Mouse (Mus musculus): ENCODE data around the gene Usp40. TPM values are rescaled to one million over a fixed set of nuclear protein-coding genes. Genes with fewer than 3 reads are reported as not detected.
A peak's percentile ranks its signal among the peaks of the same experiment; 100 is the strongest.

The Usp40 gene
- polyA plus RNA-seq, 2 experiments from 2014 or later = 17.2 to 20.1 TPM

- no peak for ATAC-seq
Observed at GRCm38 (mm10) chr1:87941765-87942164, 66.6 kb downstream of the Usp40 start.

DNA sequence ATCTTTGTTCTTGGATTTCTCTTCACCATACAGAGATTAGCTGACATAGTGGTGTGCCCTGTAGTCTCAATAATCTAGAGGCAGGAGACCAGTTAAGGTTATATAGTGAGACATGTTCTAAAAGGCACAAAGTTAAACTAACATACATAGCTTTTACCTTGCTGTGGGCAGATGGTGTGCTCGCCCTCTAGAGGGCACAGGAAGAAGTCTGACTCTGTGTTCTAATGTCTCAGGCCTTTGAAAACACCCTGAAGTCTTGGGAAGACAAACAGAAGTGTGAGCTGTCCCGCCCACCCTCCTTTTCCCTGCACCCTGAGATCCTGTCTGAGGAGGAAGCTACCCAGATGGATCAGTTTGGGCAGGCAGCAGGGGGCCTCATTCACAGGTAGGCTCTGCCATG is 71.8 kb downstream of the Usp40 start:
- peak; percentile 53 for ATAC-seq

DNA sequence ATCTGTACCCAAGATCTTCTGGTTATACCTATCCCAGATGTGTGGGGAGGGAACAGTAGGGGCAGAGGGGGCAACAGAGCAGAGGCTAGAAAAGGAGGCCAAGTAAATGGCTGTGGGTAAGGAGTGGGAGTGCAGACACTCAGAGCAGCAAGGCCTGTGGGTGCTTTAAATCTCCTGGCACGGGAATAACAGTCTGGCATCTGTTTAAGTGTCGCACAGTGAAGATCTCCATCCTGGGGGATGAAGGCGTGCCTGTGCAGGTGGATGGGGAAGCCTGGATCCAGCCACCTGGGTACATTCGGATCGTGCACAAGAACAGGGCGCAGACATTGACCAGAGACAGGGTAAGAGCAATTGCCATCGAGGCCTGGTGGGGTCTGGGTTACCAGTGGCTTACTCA is 72.3 kb downstream of the Usp40 start:
- ATAC-seq = no peak

- peak; percentile 11 for ATAC-seq
Observed at GRCm38 (mm10) chr1:87935546-87935945, 72.8 kb downstream of the Usp40 start.

GRCm38 (mm10) chr1:87935095-87935494 is 73.3 kb downstream of the Usp40 start:
- peak; percentile 50 for ATAC-seq

- no peak for ATAC-seq
Observed at GRCm38 (mm10) chr1:87933051-87933450, 75.3 kb downstream of the Usp40 start.

- no peak for ATAC-seq
Observed at GRCm38 (mm10) chr1:87929730-87930129, 78.6 kb downstream of the Usp40 start.

- ATAC-seq = no peak
Observed at GRCm38 (mm10) chr1:87924888-87925287, 83.5 kb downstream of the Usp40 start.

DNA sequence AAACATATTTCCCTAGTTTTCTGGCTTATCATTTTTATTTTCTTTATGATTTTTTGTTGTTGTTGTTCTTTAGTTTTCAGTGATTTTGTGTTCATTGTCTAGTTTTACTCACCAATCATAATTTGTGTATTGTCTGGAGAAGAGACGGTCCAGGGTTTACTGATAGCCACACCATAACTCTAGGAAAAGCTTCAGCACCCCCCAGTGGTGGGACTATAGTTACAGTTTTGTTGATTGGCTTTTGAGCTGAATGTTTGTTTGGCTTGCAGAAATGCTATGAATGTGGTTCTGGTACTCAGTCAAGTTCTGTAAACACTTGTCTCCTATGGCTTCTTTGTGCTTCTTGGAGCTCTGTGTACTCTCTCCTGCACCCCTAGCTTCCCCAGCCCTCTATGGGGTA is 85.7 kb downstream of the Usp40 start:
- ATAC-seq = no peak

DNA sequence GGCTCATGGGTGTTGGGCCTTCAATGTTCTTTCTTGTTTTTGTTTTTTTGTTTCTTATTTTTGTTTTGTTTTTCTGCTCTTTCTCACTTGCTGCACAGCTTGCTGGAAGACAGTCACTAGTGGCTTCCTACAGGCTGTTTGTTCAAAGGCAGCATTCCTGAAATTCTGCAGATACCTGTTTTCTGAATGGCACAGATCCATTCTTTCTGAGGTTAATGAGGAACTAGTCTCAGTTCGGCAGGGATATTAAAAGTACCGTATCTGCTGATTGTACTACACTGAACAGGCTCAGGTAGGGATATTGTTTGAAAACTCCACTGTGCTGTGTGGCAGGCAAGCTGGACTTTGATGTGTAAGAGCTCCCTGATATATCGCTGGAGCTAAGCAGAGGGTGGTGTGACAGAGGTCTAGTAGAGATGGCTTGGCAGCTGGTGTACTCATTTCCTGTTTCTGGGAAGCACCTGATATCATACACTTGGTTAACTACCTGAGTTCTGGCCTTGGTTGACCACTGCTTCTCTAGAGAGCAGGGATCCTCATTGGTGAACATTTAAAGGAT is 88.2 kb downstream of the Usp40 start:
- no peak for ATAC-seq

- ATAC-seq = no peak
Observed at GRCm38 (mm10) chr1:87918061-87918460, 90.3 kb downstream of the Usp40 start.

DNA sequence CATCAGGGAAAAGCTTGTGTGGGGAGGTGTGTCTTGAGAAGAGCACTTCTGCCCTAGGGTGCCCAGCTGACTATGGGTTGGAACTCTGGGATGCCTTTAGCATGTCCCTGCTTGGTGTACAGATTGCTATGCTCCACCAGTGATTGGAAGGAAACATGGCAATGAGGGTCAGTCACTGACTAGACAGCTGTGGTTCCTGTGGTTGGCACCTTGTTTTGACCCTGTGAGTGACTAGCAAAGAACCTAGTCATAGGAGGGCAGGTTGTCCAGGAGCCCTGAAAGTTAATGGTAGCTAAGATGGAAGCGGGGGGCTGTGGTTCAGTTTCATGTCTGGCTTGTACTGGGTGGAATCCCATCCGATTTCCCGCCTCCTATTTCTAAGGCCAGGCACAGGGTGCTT is 91.0 kb downstream of the Usp40 start:
- ATAC-seq = no peak

DNA sequence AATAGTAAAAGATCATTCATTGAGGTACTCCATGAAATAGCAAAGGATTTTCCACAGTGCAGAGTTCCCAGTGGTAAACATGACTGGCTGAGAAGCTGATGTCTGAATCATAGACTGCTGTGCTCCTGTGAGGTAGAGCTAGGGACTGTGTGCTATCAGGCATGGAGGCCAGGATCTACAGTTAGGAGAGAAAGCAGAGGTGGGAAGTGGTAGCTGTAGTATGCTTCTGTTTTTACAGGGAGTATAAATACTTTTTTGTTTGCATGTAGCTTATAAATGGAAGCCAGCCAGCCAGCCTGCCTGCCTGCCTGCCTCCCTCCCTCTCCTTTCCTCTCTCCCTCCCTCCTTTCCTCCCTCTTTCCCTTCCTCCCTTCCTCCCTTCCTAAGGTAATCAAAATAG is 95.0 kb downstream of the Usp40 start:
- ATAC-seq = no peak

GRCm38 (mm10) chr1:87910428-87910827 is 97.9 kb downstream of the Usp40 start:
- no peak for ATAC-seq

DNA sequence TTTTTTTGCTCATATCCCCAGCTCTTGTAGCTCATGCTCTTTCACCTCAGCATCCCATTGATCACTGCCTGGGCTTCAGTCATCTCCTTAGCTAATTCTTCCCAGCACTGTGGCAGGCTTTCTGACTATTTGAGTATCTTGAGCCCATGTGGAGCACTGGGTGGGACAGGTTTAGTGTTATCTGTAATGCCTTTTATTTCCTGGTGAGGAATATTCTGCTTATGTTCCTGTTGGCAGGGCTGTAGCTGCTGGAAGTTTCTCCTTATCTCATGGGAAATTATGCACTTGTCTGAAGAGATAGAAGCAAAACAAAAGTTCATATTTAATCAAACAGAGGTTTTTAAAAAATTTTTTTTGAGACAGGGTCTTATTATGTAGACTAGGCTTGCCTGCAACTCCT is 98.8 kb downstream of the Usp40 start:
- ATAC-seq = no peak

DNA sequence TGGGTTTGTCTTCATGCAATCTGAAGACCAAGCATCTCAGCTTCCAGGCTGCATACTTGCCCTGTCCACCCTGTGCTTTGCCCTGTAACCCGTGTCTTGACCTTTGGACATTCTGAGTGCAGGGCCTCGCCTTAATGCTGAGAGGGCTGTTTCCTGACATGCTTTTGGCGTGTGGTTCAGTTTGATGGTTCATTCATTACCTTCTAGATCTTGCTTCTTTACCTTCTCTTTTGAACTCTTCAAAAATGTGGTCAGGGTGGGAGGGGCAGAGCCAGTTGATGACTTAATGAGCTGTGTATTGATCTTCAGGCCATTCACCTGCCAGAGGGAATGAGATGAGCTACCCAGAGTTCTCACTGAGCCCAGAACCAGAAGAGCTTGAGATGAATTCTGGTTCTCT is 99.6 kb downstream of the Usp40 start:
- ATAC-seq = no peak

DNA sequence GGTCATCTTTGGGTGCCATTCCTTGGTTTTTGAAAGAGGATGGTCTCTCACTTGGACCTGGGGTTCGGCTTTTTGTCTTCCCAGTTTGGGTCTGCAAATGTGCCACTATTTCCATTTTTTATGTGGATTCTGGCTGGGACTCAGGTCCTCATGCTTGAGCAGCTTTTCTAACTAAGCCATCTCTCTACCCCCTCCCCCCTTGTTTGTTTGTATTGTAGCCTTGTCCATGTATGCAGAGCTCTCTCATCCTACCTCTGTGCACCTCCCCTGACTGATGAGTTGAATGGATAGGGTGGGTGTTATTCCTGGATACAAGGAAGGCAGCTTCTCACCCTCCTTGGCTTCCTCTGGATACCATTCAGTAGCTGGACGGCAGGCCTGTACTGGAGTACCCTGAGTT is 100.3 kb downstream of the Usp40 start:
- ATAC-seq = no peak

- ATAC-seq = peak; percentile 81
Observed at GRCm38 (mm10) chr1:87906361-87906956, 101.9 kb downstream of the Usp40 start.

- ATAC-seq = no peak
Observed at GRCm38 (mm10) chr1:87902186-87902585, 106.2 kb downstream of the Usp40 start.

- peak; percentile 51 for ATAC-seq
Observed at GRCm38 (mm10) chr1:87900979-87901378, 107.4 kb downstream of the Usp40 start.

GRCm38 (mm10) chr1:87899701-87900100 is 108.7 kb downstream of the Usp40 start:
- peak; percentile 57 for ATAC-seq

- no peak for ATAC-seq
Observed at GRCm38 (mm10) chr1:87896921-87897320, 111.4 kb downstream of the Usp40 start.

Measured in activated CD4-positive, CD25-positive, alpha-beta regulatory T cell, adult 4 months (primary cell).